Mouse (Mus musculus) liver, embryonic 15.5 days (tissue): ENCODE data around the gene Cox5a. TPM values are rescaled to one million over a fixed set of nuclear protein-coding genes. Genes with fewer than 3 reads are reported as not detected.

Experiments used
- polyA plus RNA-seq: library from polyadenylated mRNA; unstranded; fragments of >200 nt; fragmentation: Nextera tagmentation; extraction: Ambion mirVana; gene quantifications from 2 replicates; pipeline ENCODE4 v1.2.1, GENCODE M21; 2015

The Cox5a gene
- polyA plus RNA-seq, 1 experiment from 2014 or later: 287 TPM

Other genes starting within 250 kb of the Cox5a start
- gene Ppcdc, start 81.2 kb upstream of the Cox5a start, polyA plus RNA-seq: 8.9 and 10.5 TPM in 2 replicates
- gene Scamp5, start 53.2 kb upstream of the Cox5a start, polyA plus RNA-seq: 7.7 and 8.1 TPM in 2 replicates
- gene Rpp25, start 17.2 kb upstream of the Cox5a start, polyA plus RNA-seq: 0.39 and 0.64 TPM in 2 replicates
- gene Fam219b, start 16.3 kb downstream of the Cox5a start, polyA plus RNA-seq: 6.1 and 6.5 TPM in 2 replicates
- gene Mpi, start 31.5 kb downstream of the Cox5a start, polyA plus RNA-seq: 11.9 and 12.5 TPM in 2 replicates
- gene Scamp2, start 39.7 kb downstream of the Cox5a start, polyA plus RNA-seq: 24.9 and 25.7 TPM in 2 replicates
- 3.5 and 4.4 TPM in 2 replicates for gene Ulk3, start 68.2 kb downstream of the Cox5a start, polyA plus RNA-seq
- not detected in 2 replicates for gene Cplx3, start 85.0 kb downstream of the Cox5a start, polyA plus RNA-seq
- not detected in 2 replicates for gene Lman1l, start 99.5 kb downstream of the Cox5a start, polyA plus RNA-seq
- 15.4 and 15.9 TPM in 2 replicates for gene Csk, start 132.4 kb downstream of the Cox5a start, polyA plus RNA-seq
- gene Cyp1a2, start 162.4 kb downstream of the Cox5a start, polyA plus RNA-seq: 0.14 and 0.15 TPM in 2 replicates
- 0.13 and 0.16 TPM in 2 replicates for gene Cyp1a1, start 166.7 kb downstream of the Cox5a start, polyA plus RNA-seq
- 13.8 and 16.2 TPM in 2 replicates for gene Edc3, start 187.3 kb downstream of the Cox5a start, polyA plus RNA-seq
- 105 and 129 TPM in 2 replicates for gene Clk3, start 244.6 kb downstream of the Cox5a start, polyA plus RNA-seq